Mouse (Mus musculus) right cerebral cortex, postnatal 36 days (tissue): ENCODE results near the gene Atp6ap2.
"Not testable (repeated sequence)": the region's sequence is repeated elsewhere in the genome, so short reads cannot be mapped to it uniquely, and the experiment has no call there.

Source experiments
- DNase-seq, 2 experiments: peaks; one replicate each; pipeline ENCODE4 v3.0.0; 2022; ENCODE audit warnings: low spot score in 2 of 2, mixed read lengths in 1 of 2

Gene Atp6ap2

DNA sequence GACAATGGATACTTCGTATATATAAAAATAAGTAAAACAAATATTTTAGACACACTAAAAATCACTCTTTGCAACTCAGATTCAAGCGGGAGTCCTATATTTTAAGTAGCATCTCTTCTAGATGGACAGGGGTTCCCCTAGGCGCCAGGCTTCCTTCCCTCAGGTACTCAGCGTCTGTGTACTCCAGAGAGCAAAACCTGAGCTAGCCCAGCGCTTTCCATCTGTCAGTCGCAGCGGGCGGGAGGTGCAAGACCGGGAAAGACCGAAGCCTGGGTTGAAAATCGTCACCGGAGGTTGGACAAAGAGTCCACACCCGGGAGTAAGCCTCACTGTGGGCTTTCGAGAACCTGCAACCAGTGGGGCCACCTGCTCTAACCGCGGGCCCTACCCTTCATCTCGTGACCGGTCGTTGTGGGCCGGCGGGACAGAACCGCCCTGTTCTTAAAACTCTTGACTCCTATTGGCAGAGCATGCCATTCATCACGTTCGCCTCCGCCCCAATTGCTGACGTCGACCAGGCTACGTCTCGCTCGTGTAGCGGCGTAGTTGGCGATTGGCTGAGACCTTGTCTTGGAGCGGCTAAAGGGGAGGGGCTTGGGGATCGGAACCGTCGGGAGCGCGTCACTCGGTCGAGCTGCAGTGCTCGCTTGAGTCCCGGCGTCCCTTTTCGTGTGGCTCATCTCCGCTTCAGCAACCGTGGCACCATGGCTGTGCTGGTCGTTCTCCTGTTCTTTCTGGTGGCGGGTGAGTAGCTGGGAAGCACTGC is at the start of gene Atp6ap2:
Atp6ap2 (plus strand) TSS at position 610 of the 766 bp plus-strand sequence.
- DNase-seq = peak; percentile 92 to 95

- no peak for DNase-seq
Observed at GRCm38 (mm10) chrX:12544417-12544816, 43.2 kb upstream of the Atp6ap2 start.

- no peak for DNase-seq
Observed at GRCm38 (mm10) chrX:12557086-12557485, 30.5 kb upstream of the Atp6ap2 start.

GRCm38 (mm10) chrX:12571407-12571806 is 16.2 kb upstream of the Atp6ap2 start:
- DNase-seq = no peak

DNA sequence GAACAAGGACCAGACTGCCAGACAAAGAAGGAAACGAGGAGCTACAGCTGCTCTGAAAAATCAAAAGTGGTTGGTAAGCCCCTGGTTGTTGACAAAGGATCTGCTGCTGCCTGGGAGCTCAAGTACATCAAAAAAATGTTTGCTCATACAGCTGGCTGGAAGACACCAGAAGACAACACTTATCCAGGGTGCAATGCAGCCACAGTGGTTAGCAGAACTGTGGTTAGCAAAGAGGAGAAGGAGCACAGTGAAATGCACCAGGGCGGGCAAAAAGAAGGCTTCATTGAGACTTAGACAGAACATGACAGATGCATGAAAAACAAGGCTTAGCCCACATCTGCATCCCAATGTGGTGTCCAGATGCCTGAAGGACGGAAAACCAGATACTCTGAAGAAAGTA is 9.7 kb upstream of the Atp6ap2 start:
- no peak for DNase-seq

- DNase-seq = no peak
Observed at GRCm38 (mm10) chrX:12578339-12578868, 9.2 kb upstream of the Atp6ap2 start.

- DNase-seq = no peak
Observed at GRCm38 (mm10) chrX:12583261-12583660, 4.3 kb upstream of the Atp6ap2 start.

DNA sequence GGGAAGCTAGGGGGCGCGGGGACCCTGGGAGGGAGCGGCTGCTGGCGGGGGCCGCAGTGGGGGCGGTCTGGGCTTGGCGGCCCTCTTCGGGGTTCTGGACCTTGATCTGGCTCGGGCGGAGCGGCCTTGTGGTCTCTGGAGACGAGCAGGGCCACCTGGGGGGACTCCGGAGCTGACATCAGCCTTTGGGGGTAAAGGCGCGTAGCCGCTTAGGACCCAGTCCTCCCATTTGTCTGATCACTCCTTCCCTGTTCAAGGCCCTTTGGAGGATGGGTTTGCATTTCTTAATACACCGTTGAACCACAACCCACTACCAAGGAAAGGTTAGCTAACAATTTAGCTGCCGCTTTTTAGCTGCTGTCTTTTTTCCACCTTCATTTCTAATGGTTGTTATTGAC is 356 bp downstream of the Atp6ap2 start:
- DNase-seq = no peak

DNA sequence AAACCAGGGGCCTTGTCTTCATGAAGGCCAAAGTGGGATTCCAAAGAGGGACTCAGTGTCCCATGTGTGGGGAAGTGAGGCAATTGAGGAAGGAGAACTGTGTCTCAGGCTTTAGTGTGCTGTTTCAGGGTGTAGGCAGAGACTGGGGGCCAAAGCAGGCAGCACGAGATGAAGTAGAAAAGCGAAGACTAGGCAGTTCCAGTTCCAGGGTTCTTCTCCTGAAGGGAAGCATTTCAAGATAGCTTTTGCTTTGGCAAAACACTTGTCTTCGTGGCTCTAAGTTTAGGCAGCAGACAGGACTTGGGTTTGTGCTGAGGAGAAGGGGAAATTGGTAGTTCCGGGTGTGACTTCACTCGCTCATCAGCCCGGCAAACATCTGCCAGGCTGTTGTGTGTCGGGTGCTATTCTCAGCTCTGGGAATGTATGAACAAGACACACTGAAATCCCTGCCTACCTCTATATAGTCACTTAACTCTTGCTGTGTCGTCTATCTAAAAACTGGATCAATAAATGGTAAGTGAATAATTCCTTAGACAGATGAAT is 3.9 kb downstream of the Atp6ap2 start:
- DNase-seq = peak in 1 of 2 experiments; percentile 13

DNA sequence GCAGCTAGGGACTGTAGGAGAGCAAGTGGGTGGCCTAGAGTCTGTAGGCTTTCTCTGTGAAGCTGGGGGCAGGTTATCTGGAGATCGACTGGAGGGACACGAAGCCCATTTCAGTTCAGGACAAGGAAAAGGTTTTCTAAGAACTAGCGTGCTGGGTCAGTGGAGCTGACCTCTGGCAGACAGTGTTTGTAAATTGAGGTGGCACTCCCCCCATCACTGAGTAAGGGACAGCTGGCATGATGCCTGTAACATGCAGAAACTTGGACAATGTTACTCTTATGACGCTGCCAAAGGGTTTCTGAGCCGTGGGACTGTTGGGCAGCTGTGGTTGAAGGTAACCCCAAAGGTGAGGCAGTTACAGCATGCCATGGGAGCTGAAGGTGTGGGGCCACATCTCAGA is 4.4 kb downstream of the Atp6ap2 start:
- DNase-seq = no peak

GRCm38 (mm10) chrX:12593824-12594223 is 6.2 kb downstream of the Atp6ap2 start:
- DNase-seq = no peak

- not testable (repeated sequence) for DNase-seq
Observed at GRCm38 (mm10) chrX:12610541-12610940, 22.9 kb downstream of the Atp6ap2 start.

DNA sequence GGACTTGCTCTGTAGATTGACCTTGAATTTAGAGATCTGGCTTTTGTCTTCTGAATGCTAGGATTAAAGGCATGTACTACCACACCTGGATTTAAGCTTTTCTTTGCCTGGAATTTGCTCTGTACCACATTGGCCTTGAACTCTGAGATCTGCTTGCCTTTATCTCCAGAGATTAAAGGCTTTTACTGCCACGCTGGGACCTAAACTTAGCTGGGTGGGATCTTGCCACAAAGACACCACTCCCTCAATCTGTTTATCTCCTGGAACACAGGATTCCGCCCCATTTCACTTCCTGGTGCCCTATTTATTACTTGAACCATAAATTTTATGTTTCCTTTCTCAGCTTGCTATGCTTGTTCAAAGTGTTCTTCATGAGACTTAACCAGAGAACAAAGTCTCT is 23.6 kb downstream of the Atp6ap2 start:
- DNase-seq = no peak

DNA sequence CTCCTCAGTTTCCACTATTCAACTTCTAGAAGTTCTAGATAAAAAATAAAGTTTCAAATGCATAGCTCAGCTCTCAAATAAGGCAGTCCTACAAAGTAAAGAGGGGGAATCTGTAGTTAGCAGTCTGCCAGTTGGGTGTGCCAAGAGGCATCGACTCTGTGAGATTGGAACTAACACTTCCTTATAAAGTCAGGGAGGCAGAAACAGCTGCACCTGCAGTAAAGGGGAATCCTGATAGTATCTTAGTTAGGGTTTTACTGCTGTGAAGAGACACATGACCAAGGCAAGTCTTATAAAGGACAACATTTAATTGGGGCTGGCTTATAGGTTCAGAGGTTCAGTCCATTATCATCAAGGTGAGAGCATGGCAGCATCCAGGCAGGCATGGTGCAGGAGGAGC is 24.8 kb downstream of the Atp6ap2 start:
- not testable (repeated sequence) for DNase-seq

- no peak for DNase-seq
Observed at GRCm38 (mm10) chrX:12625131-12625530, 37.5 kb downstream of the Atp6ap2 start.

DNA sequence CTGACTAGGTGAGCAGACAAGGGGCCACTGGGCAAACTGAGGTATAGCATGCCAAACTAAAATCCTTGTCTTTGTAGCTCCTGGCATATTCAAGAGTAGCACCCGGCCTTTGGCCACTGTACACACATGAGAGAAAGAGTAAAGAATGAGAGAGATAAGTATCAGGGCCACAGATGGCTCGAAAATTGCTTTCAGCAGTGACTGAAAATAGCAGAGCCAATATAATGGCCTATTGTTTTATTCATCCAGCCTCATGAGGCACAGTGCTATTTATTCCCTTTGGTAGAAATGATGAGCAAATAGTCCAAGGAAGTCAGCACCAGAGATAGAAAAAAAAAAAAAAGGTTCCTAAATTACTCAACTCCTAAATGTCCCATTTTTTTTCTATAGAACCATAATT is 57.4 kb downstream of the Atp6ap2 start:
- DNase-seq = no peak

DNA sequence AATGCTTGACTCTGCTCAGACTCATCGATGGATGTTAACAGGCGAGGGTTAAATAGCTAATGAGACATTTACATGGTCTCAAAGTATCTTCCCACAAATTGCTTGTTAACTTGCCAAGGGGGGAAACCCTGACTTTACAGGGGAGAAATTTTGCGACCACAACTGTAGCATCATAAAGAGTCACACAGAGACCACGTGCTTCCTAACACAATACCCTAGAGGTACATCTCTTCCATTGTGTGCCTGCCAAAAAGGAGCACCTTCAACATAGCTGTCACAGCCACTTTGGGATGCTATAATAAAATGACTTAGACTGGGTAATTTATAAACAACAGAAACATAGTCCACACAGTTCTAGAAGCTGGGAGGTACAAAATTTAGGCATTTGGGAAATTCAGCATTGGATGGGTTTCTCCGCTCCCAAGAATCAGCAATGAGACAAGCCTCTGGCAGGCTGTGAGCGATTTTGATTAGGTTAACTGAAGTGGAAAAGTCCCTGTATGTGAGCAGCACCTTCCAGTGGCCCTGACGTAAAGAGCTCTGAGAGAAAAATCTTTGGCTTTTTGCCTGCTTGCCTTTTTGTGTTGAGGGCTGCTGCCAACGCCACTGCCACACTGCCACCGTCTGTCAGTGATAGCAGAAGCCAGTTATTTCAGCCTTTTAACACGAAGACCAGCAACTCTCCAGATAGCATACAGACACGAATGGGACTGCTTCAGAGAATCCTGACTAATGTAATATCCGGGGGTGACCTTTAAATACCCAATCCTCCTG is 58.1 kb downstream of the Atp6ap2 start:
- no peak for DNase-seq

GRCm38 (mm10) chrX:12651906-12652305 is 64.3 kb downstream of the Atp6ap2 start:
- no peak for DNase-seq

GRCm38 (mm10) chrX:12653879-12654278 is 66.3 kb downstream of the Atp6ap2 start:
- DNase-seq = peak in 1 of 2 experiments; percentile 14
